Mouse (Mus musculus) embryo, embryonic 10 days (tissue): ENCODE results near the gene Amd1.
A peak's percentile ranks its signal among the peaks of the same experiment; 100 is the strongest.

Experiments used
- DNase-seq: peaks from one replicate; pipeline ENCODE4 v3.0.0-alpha.2; 2015; ENCODE audit warnings: low spot score

Gene Amd1

GRCm38 (mm10) chr10:40302140-40302985, at the start of gene Amd1:
Amd1 (minus strand) TSS chr10:40302186.
- peak; percentile 100 for DNase-seq

GRCm38 (mm10) chr10:40351156-40351555, 49.2 kb upstream of the Amd1 start:
- DNase-seq, result no peak

- no peak for DNase-seq
These were observed 48.4 kb upstream of the Amd1 start for GRCm38 (mm10) chr10:40350245-40350932.

GRCm38 (mm10) chr10:40349631-40350177, 47.7 kb upstream of the Amd1 start:
- DNase-seq, result peak; percentile 71

- DNase-seq, result peak; percentile 99
These were observed 46.9 kb upstream of the Amd1 start for GRCm38 (mm10) chr10:40348566-40349536.

- no peak for DNase-seq
These were observed 45.5 kb upstream of the Amd1 start for GRCm38 (mm10) chr10:40347461-40347954.

GRCm38 (mm10) chr10:40346776-40347403, 44.9 kb upstream of the Amd1 start:
- DNase-seq, result no peak

GRCm38 (mm10) chr10:40342036-40342435, 40.0 kb upstream of the Amd1 start:
- DNase-seq, result no peak

GRCm38 (mm10) chr10:40339351-40339964, 37.5 kb upstream of the Amd1 start, which contains the start of gene Cdk19:
Cdk19 (plus strand) TSS chr10:40339564.
- peak; percentile 42 for DNase-seq

- DNase-seq, result no peak
These were observed 30.9 kb upstream of the Amd1 start for GRCm38 (mm10) chr10:40332864-40333263.

GRCm38 (mm10) chr10:40330262-40330661, 28.3 kb upstream of the Amd1 start:
- DNase-seq, result no peak

- DNase-seq, result no peak
These were observed 26.1 kb upstream of the Amd1 start for GRCm38 (mm10) chr10:40328004-40328551.

- DNase-seq, result no peak
These were observed 18.3 kb upstream of the Amd1 start for GRCm38 (mm10) chr10:40320306-40320705.

GRCm38 (mm10) chr10:40316841-40317585, 15.0 kb upstream of the Amd1 start:
- no peak for DNase-seq

- DNase-seq, result no peak
These were observed 10.8 kb upstream of the Amd1 start for GRCm38 (mm10) chr10:40312781-40313180.

GRCm38 (mm10) chr10:40309884-40310635, 8.1 kb upstream of the Amd1 start:
- peak; percentile 33 for DNase-seq

GRCm38 (mm10) chr10:40307826-40308583, 6.0 kb upstream of the Amd1 start:
- peak; percentile 2 for DNase-seq

GRCm38 (mm10) chr10:40305989-40306388, 4.0 kb upstream of the Amd1 start:
- DNase-seq, result peak; percentile 3
